Mouse (Mus musculus): ENCODE data around the gene Ssh2. TPM values are rescaled to one million over a fixed set of nuclear protein-coding genes. Genes with fewer than 3 reads are reported as not detected.
"Not testable (repeated sequence)": the region's sequence is repeated elsewhere in the genome, so short reads cannot be mapped to it uniquely, and the experiment has no call there.

Ssh2 gene
- polyA plus RNA-seq, 1 experiment from 2014 or later, result 20.2 TPM

DNA sequence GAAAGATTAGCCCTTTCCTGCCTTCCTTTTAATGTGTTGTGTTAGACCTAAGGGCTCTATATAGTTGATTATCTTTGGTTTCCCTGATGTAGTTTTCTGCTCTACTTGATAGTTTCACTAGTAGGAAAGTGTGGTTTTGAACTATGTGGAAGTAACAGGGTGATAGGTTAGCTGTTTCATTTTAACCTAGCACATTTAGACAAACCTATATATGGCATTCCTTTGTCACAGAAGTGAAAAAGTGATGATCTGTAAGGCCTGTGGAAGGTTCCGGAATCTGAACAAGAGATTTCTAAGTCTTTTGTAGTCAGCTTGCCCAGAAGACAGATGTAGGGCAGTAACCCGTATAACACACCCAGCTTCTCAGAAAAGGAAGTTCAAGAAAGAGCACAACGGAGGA, 155.0 kb downstream of the Ssh2 start:
- no peaks in the 10 kb centered on the region for H3K36me3 ChIP-seq (ENCODE audit: control insufficient read depth, insufficient read depth, low read length)
- H3K9me3 ChIP-seq (replicated peaks; ENCODE audit: control insufficient read depth, low read length, poor library complexity, severe bottlenecking), result no peaks in the 10 kb centered on the region
- no peak overlapping the region for H3K4me2 ChIP-seq (ENCODE audit: low read length)
- 82% methylated on average over 3 of the region's 3 CpGs for WGBS
- H3K9ac ChIP-seq (ENCODE audit: low read depth, low read length), result no peak overlapping the region
- H3K27me3 ChIP-seq (ENCODE audit: control insufficient read depth, insufficient read depth, low read depth, low read length), result no peaks in the 10 kb centered on the region
- no peaks in the 10 kb centered on the region for H3K4me1 ChIP-seq (ENCODE audit: control insufficient read depth, insufficient read depth, low read length)
- ATAC-seq, result no peak
- H3K27ac ChIP-seq (ENCODE audit: low read length), result no peak overlapping the region
- H3K4me3 ChIP-seq (ENCODE audit: low read depth, low read length), result no peak overlapping the region

GRCm38 (mm10) chr11:77371696-77372095, 155.6 kb downstream of the Ssh2 start:
- H3K4me2 ChIP-seq (ENCODE audit: low read length), result no peak overlapping the region
- H3K36me3 ChIP-seq (ENCODE audit: control insufficient read depth, insufficient read depth, low read length), result no peaks in the 10 kb centered on the region
- H3K27me3 ChIP-seq (ENCODE audit: control insufficient read depth, insufficient read depth, low read depth, low read length), result no peaks in the 10 kb centered on the region
- no peak overlapping the region for H3K9ac ChIP-seq (ENCODE audit: low read depth, low read length)
- H3K4me1 ChIP-seq (ENCODE audit: control insufficient read depth, insufficient read depth, low read length), result no peaks in the 10 kb centered on the region
- no peak overlapping the region for H3K27ac ChIP-seq (ENCODE audit: low read length)
- no peak overlapping the region for H3K4me3 ChIP-seq (ENCODE audit: low read depth, low read length)
- no peaks in the 10 kb centered on the region for H3K9me3 ChIP-seq (replicated peaks; ENCODE audit: control insufficient read depth, low read length, poor library complexity, severe bottlenecking)
- no peak for ATAC-seq

DNA sequence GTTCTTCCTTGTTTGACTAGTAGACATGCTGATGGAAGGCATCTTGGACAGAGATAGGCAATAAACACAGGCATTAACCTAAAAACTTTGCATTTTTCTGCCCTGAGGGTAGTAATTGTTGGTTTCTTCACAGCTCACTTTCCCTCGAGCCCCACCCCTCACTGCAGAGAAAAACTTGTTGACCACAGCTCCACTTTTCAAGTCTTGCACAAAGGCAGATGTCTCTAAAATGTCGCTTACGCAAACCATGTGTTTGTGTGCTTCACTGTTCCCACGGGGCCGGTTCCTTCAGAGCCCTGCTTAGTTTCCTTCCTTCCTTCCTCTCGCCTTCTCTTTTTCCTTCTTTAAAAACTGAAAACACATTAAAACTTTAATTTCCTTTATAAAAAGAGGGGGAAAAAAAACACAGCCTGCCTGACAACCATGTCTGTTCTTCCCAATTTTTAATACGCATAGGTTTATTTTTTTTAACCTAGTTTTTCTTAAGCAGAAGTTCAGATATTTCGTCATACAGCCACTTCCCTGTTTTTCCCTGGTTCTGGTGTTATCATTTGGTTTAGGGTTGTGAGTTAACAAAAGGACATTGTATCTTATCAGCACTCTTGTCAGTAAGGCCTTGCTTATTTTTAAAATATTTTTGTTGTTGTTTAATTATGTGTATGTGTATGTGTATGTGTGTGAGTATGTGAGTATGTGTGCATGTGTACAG, 156.3 kb downstream of the Ssh2 start:
- Histone ChIP-seq H3K9ac (ENCODE audit: low read depth, low read length) (no peak overlapping the region), H3K4me1 (ENCODE audit: control insufficient read depth, insufficient read depth, low read length) (0 out of 2 replicates have a peak, but pooled peaks cover 4% of the 10 kb centered on the region), H3K4me2 (ENCODE audit: low read length) (no peak overlapping the region), H3K4me3 (ENCODE audit: low read depth, low read length) (no peak overlapping the region), H3K36me3 (ENCODE audit: control insufficient read depth, insufficient read depth, low read length) (no peaks in the 10 kb centered on the region), H3K27ac (ENCODE audit: low read length) (no peak overlapping the region), H3K9me3 (replicated peaks; ENCODE audit: control insufficient read depth, low read length, poor library complexity, severe bottlenecking) (no peaks in the 10 kb centered on the region), H3K27me3 (ENCODE audit: control insufficient read depth, insufficient read depth, low read depth, low read length) (no peaks in the 10 kb centered on the region)
- 79% methylated on average over 8 of the region's 8 CpGs for WGBS
- no peak for ATAC-seq

DNA sequence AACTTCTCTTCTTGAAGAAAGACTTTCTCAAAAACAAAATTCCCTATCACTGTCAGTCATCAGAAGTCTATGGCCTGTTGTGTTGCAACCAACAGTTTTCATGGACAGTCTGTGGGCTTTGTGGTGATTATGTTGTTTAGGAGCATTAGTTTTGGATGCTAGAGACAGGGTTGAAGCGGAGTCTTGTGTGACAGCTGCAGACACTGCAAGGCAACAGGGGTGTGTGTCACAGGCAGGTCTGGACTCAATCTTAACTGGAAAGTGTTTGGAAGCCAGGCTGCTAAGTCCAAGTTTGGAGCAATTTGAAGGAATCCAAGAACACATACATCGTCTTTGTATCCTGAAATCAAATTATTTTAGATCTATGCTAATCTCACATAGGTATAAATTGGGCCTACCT, 162.5 kb downstream of the Ssh2 start:
- Histone ChIP-seq H3K4me1 (ENCODE audit: control insufficient read depth, insufficient read depth, low read length) (0 out of 2 replicates have a peak, but pooled peaks cover 4% of the 10 kb centered on the region), H3K4me2 (ENCODE audit: low read length) (no peak overlapping the region), H3K9me3 (replicated peaks; ENCODE audit: control insufficient read depth, low read length, poor library complexity, severe bottlenecking) (no peaks in the 10 kb centered on the region), H3K4me3 (ENCODE audit: low read depth, low read length) (no peak overlapping the region), H3K27ac (ENCODE audit: low read length) (no peak overlapping the region), H3K27me3 (ENCODE audit: control insufficient read depth, insufficient read depth, low read depth, low read length) (no peaks in the 10 kb centered on the region), H3K9ac (ENCODE audit: low read depth, low read length) (no peak overlapping the region), H3K36me3 (ENCODE audit: control insufficient read depth, insufficient read depth, low read length) (no peaks in the 10 kb centered on the region)
- no peak for ATAC-seq
- WGBS, result 96% methylated on average over 2 of the region's 2 CpGs

DNA sequence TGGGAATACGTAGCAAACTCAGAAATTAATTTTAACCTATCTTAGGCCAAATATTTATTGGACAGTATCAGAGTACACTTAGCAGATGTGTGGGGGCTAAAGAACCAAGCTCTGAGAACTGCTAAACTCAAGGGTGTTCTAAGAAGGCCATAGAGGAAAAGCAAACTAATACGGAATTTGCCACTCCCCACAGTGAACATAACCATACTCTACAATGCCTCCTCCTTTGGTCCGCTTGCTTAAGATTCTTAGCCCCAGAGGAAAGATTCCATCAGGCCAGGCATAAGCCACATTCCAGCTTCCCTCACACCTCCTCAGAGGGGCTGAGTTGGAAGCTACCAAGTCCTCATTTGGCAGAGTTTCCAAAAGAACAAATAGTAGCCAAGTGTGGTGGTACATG, 165.1 kb downstream of the Ssh2 start:
- 94% methylated on average over 3 of the region's 3 CpGs for WGBS
- H3K4me1 ChIP-seq (ENCODE audit: control insufficient read depth, insufficient read depth, low read length), result 0 out of 2 replicates have a peak, but pooled peaks cover 4% of the 10 kb centered on the region
- no peaks in the 10 kb centered on the region for H3K36me3 ChIP-seq (ENCODE audit: control insufficient read depth, insufficient read depth, low read length)
- H3K4me2 ChIP-seq (ENCODE audit: low read length), result no peak overlapping the region
- no peak for ATAC-seq
- H3K27me3 ChIP-seq (ENCODE audit: control insufficient read depth, insufficient read depth, low read depth, low read length), result no peaks in the 10 kb centered on the region
- H3K4me3 ChIP-seq (ENCODE audit: low read depth, low read length), result no peak overlapping the region
- H3K27ac ChIP-seq (ENCODE audit: low read length), result no peak overlapping the region
- H3K9me3 ChIP-seq (replicated peaks; ENCODE audit: control insufficient read depth, low read length, poor library complexity, severe bottlenecking), result no peaks in the 10 kb centered on the region
- H3K9ac ChIP-seq (ENCODE audit: low read depth, low read length), result no peak overlapping the region

DNA sequence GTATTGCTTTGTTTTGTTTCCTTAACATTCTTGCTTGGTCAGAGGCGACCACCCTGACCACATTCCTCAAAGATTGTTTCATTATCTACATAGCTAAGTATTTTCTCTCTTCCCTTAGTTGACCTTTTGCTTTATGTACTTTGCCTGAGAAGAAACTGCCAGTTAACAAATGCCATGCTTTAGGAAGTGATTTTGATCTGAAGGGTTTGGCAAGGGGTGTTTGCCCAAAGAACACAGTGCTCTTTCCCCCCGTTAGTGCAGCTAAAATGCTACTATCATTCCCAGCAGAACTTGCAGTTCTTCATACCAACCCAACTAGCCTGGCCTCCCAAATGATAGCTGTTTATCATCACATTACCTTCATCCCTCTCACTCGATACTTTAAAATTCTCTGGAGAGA, 168.1 kb downstream of the Ssh2 start:
- no peak for ATAC-seq
- no peaks in the 10 kb centered on the region for H3K36me3 ChIP-seq (ENCODE audit: control insufficient read depth, insufficient read depth, low read length)
- H3K27ac ChIP-seq (ENCODE audit: low read length), result no peak overlapping the region
- no peak overlapping the region for H3K9ac ChIP-seq (ENCODE audit: low read depth, low read length)
- no peak overlapping the region for H3K4me3 ChIP-seq (ENCODE audit: low read depth, low read length)
- 81% methylated on average over 3 of the region's 3 CpGs for WGBS
- no peak overlapping the region for H3K4me2 ChIP-seq (ENCODE audit: low read length)
- no peaks in the 10 kb centered on the region for H3K27me3 ChIP-seq (ENCODE audit: control insufficient read depth, insufficient read depth, low read depth, low read length)
- H3K9me3 ChIP-seq (replicated peaks; ENCODE audit: control insufficient read depth, low read length, poor library complexity, severe bottlenecking), result no peaks in the 10 kb centered on the region
- no peaks in the 10 kb centered on the region for H3K4me1 ChIP-seq (ENCODE audit: control insufficient read depth, insufficient read depth, low read length)

DNA sequence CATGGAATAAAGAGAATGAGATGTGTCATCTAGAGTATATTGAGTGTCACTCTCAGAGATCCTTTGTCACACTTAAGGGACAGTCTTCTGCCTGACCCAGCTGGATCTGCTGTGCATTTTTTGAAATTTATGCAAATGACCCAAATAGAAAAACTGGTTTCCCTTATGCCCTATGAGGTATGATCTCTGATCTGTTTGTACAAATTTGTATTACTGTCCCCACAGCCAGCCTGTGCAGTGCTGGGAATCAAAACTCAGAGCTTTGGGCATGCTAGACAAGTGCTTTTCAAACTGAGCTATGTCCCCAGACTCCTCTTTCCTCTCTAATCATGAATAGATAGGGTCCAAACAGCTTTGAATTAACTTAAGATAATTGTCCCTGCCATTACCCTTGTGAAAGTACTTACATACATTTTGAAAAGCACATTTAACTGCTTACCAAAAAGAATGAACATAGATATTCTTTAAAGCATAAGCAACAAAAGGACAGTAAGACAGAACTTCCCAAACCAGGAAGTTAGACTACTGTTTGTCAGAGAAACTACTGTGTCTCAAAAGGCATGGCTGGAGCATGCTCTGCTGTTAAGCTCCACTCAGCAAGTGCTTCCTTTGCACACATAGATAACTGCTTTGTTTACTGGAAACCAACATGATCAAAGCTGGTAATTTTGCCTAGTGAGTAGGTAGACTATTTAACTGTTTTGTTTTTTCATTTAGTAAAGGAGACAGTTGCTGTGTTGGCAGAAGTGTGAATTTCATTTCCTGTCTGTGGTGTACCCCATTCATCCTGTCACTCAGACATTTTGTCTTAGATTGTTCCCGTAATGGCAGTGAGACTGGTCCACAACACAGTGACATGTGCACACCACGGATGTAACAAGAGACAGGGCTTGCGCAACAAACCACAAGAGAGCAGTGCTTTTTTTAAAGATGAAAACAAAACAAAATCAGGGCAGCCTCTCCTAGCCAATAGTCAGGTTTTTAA, 169.9 kb downstream of the Ssh2 start:
- Histone ChIP-seq H3K9ac (ENCODE audit: low read depth, low read length) (no peak overlapping the region), H3K4me3 (ENCODE audit: low read depth, low read length) (no peak overlapping the region), H3K4me2 (ENCODE audit: low read length) (no peak overlapping the region), H3K36me3 (ENCODE audit: control insufficient read depth, insufficient read depth, low read length) (no peaks in the 10 kb centered on the region), H3K27ac (ENCODE audit: low read length) (no peak overlapping the region), H3K27me3 (ENCODE audit: control insufficient read depth, insufficient read depth, low read depth, low read length) (no peaks in the 10 kb centered on the region), H3K9me3 (replicated peaks; ENCODE audit: control insufficient read depth, low read length, poor library complexity, severe bottlenecking) (no peaks in the 10 kb centered on the region), H3K4me1 (ENCODE audit: control insufficient read depth, insufficient read depth, low read length) (no peaks in the 10 kb centered on the region)
- 64% methylated on average over 3 of the region's 3 CpGs for WGBS
- no peak for ATAC-seq

GRCm38 (mm10) chr11:77388197-77388596, 172.1 kb downstream of the Ssh2 start:
- not testable (repeated sequence) for H3K4me2 ChIP-seq (ENCODE audit: low read length); H3K27me3 ChIP-seq (ENCODE audit: control insufficient read depth, insufficient read depth, low read depth, low read length); H3K9me3 ChIP-seq (replicated peaks; ENCODE audit: control insufficient read depth, low read length, poor library complexity, severe bottlenecking); H3K4me3 ChIP-seq (ENCODE audit: low read depth, low read length); ATAC-seq; H3K9ac ChIP-seq (ENCODE audit: low read depth, low read length); H3K36me3 ChIP-seq (ENCODE audit: control insufficient read depth, insufficient read depth, low read length); H3K4me1 ChIP-seq (ENCODE audit: control insufficient read depth, insufficient read depth, low read length); H3K27ac ChIP-seq (ENCODE audit: low read length)
- 90% methylated on average over 3 of the region's 3 CpGs for WGBS

DNA sequence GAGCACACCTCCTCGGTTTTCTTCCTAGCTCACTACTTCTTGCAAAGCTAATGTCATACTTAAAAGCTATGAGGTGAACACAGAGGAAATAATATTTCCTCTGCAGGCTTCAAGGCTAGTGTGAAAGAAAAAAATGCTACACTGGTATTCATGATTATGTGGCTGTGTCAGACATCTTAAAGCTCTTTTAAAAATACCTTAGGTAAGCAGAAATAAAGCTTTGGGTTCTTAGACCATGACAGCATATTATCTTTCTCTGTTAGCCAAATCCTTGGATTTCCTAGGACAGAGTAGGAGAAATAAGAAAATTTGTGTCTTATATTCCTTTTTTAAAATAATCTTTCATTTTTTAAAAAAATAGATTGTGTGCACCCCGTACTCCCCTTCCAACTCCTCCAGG, 179.5 kb downstream of the Ssh2 start:
- H3K9ac ChIP-seq (ENCODE audit: low read depth, low read length), result no peak overlapping the region
- H3K36me3 ChIP-seq (ENCODE audit: control insufficient read depth, insufficient read depth, low read length), result 0 out of 2 replicates have a peak, but pooled peaks cover 6% of the 10 kb centered on the region
- H3K4me1 ChIP-seq (ENCODE audit: control insufficient read depth, insufficient read depth, low read length), result no peaks in the 10 kb centered on the region
- H3K4me3 ChIP-seq (ENCODE audit: low read depth, low read length), result no peak overlapping the region
- no peak overlapping the region for H3K27ac ChIP-seq (ENCODE audit: low read length)
- H3K27me3 ChIP-seq (ENCODE audit: control insufficient read depth, insufficient read depth, low read depth, low read length), result no peaks in the 10 kb centered on the region
- 84% methylated on average over 2 of the region's 2 CpGs for WGBS
- no peak for ATAC-seq
- H3K9me3 ChIP-seq (replicated peaks; ENCODE audit: control insufficient read depth, low read length, poor library complexity, severe bottlenecking), result no peaks in the 10 kb centered on the region
- no peak overlapping the region for H3K4me2 ChIP-seq (ENCODE audit: low read length)
